ENCODE assay signal across 7 mouse cellular contexts in genomic region chr7:28378066-28378690, GRCm38 (mm10). TPM values are rescaled to one million over a fixed set of nuclear protein-coding genes. Genes with fewer than 3 reads are reported as not detected.
DNase-seq lines count a peak whose midpoint lies in the region; ATAC-seq and TF ChIP-seq lines count a peak whose summit lies in the region.

No protein-coding gene starts in this region.

- peak overlapping the region; percentile 79 for H3K27ac ChIP-seq in embryonic fibroblast, embryonic 13.5 days (ENCODE audit: insufficient read depth, low read length)
- no peak overlapping the region for H3K27ac ChIP-seq in limb, embryonic 11.5 days (replicated peaks; ENCODE audit: low read depth, low read length)
- H3K27ac ChIP-seq in midbrain, embryonic 13.5 days = no peak overlapping the region

- TF ChIP-seq POLR2A in embryonic fibroblast, embryonic 13.5 days (IDR thresholded peaks at IDR 0.05; ENCODE audit: low read depth, low read length) = peak; percentile 58

- H3K27me3 ChIP-seq in limb, embryonic 11.5 days (ENCODE audit: control insufficient read depth, insufficient read depth, low read length) = no peaks in the 10 kb centered on the region
- H3K27me3 ChIP-seq in midbrain, embryonic 13.5 days = peaks cover 17% of the 10 kb centered on the region

- peaks cover 9% of the 10 kb centered on the region; the same call in 1 of the 2 replicates for H3K4me1 ChIP-seq in embryonic fibroblast, embryonic 13.5 days (ENCODE audit: control insufficient read depth, insufficient read depth, low read length)
- peaks cover 49% of the 10 kb centered on the region for H3K4me1 ChIP-seq in limb, embryonic 11.5 days (ENCODE audit: control insufficient read depth, insufficient read depth, low read length)
- H3K4me1 ChIP-seq in midbrain, embryonic 13.5 days (replicated peaks) = peaks cover 64% of the 10 kb centered on the region

- peak overlapping the region; percentile 78 for H3K9ac ChIP-seq in limb, embryonic 11.5 days (ENCODE audit: low read length)
- peak overlapping the region; percentile 77 for H3K9ac ChIP-seq in midbrain, embryonic 13.5 days (replicated peaks)

- no peaks in the 10 kb centered on the region for H3K36me3 ChIP-seq in limb, embryonic 11.5 days (ENCODE audit: control insufficient read depth, insufficient read depth, low read length)
- no peaks in the 10 kb centered on the region for H3K36me3 ChIP-seq in midbrain, embryonic 13.5 days

- H3K4me2 ChIP-seq in limb, embryonic 11.5 days (ENCODE audit: low read depth, severe bottlenecking) = peak overlapping the region; percentile 96
- H3K4me2 ChIP-seq in midbrain, embryonic 13.5 days (replicated peaks) = peak overlapping the region; percentile 79

- DNase-seq in T-cell, adult 2 months (ENCODE audit: low spot score) = peak; percentile 47
- peak; percentile 64 for DNase-seq in heart, postnatal 25 days (ENCODE audit: low spot score)
- DNase-seq in limb, embryonic 11.5 days (ENCODE audit: low spot score) = no peak
- peak; percentile 60 for DNase-seq in thymus, postnatal 25 days
- no peak for DNase-seq in cerebellum, adult 18-20 months

- no peaks in the 10 kb centered on the region for H3K9me3 ChIP-seq in limb, embryonic 11.5 days (ENCODE audit: control insufficient read depth, low read length)
- no peaks in the 10 kb centered on the region for H3K9me3 ChIP-seq in midbrain, embryonic 13.5 days

- no peak for TF ChIP-seq CTCF in embryonic fibroblast, embryonic 13.5 days (IDR thresholded peaks at IDR 0.05; ENCODE audit: borderline replicate concordance, insufficient read depth, low read length)

- intact Hi-C loops in heart, postnatal 25 days (cut with DNase I) = no loop called here

- peak overlapping the region; percentile 87 for H3K4me3 ChIP-seq in embryonic fibroblast, embryonic 13.5 days (ENCODE audit: insufficient read depth, low read length)
- peak overlapping the region; percentile 64 for H3K4me3 ChIP-seq in limb, embryonic 11.5 days (ENCODE audit: low read depth, low read length)
- peak overlapping the region; percentile 49 for H3K4me3 ChIP-seq in midbrain, embryonic 13.5 days (replicated peaks)

- 40% methylated on average over 32 of the region's 32 CpGs for WGBS in limb, embryonic 11.5 days
- 50% methylated on average over 32 of the region's 32 CpGs for WGBS in midbrain, embryonic 13.5 days

- ATAC-seq in limb, embryonic 11.5 days (ENCODE audit: insufficient number of reproducible peaks, low FRiP score, low TSS enrichment, low read depth) = no peak
- no peak for ATAC-seq in midbrain, embryonic 13.5 days

RNA-seq across cellular contexts. Expression of gene Zfp36, which starts 1.9 kb away (rescaled TPM):
- 23.4 and 27.4 TPM in 2 replicates for polyA plus RNA-seq in embryonic fibroblast, embryonic 13.5 days (2011; ENCODE audit: insufficient read length, low read depth, missing spikeins)
- total RNA-seq in heart, postnatal 25 days (2021) = 10 to 100 TPM; 14.1 to 18.0 TPM
- 5.6 and 6.1 TPM in 2 replicates for polyA plus RNA-seq in limb, embryonic 11.5 days (2014; fragmentation: Nextera tagmentation; extraction: Ambion mirVana)
- polyA plus RNA-seq in midbrain, embryonic 13.5 days (2015; fragmentation: Nextera tagmentation; extraction: Ambion mirVana) = 3.1 and 4.2 TPM in 2 replicates

RNA-seq across cellular contexts. Expression of gene Plekhg2, which starts 5.8 kb away (rescaled TPM):
- 66.5 and 68.5 TPM in 2 replicates for polyA plus RNA-seq in embryonic fibroblast, embryonic 13.5 days (2011; ENCODE audit: insufficient read length, low read depth, missing spikeins)
- total RNA-seq in heart, postnatal 25 days (2021) = 10 to 100 TPM; 13.1 to 20.4 TPM
- polyA plus RNA-seq in limb, embryonic 11.5 days (2014; fragmentation: Nextera tagmentation; extraction: Ambion mirVana) = 73.2 and 79.6 TPM in 2 replicates
- 34.5 and 37.6 TPM in 2 replicates for polyA plus RNA-seq in midbrain, embryonic 13.5 days (2015; fragmentation: Nextera tagmentation; extraction: Ambion mirVana)

RNA-seq across cellular contexts. Expression of gene Med29, which starts 14.3 kb away (rescaled TPM):
- 18.2 and 19.4 TPM in 2 replicates for polyA plus RNA-seq in embryonic fibroblast, embryonic 13.5 days (2011; ENCODE audit: insufficient read length, low read depth, missing spikeins)
- 10 to 100 TPM; 18.2 to 20.9 TPM for total RNA-seq in heart, postnatal 25 days (2021)
- 51.5 and 53.5 TPM in 2 replicates for polyA plus RNA-seq in limb, embryonic 11.5 days (2014; fragmentation: Nextera tagmentation; extraction: Ambion mirVana)
- 43.4 and 49.5 TPM in 2 replicates for polyA plus RNA-seq in midbrain, embryonic 13.5 days (2015; fragmentation: Nextera tagmentation; extraction: Ambion mirVana)

RNA-seq across cellular contexts. Expression of gene Paf1, which starts 14.6 kb away (rescaled TPM):
- 73.5 and 82.5 TPM in 2 replicates for polyA plus RNA-seq in embryonic fibroblast, embryonic 13.5 days (2011; ENCODE audit: insufficient read length, low read depth, missing spikeins)
- 10 to 100 TPM; 40.6 to 44.3 TPM for total RNA-seq in heart, postnatal 25 days (2021)
- polyA plus RNA-seq in limb, embryonic 11.5 days (2014; fragmentation: Nextera tagmentation; extraction: Ambion mirVana) = 83.5 and 94.9 TPM in 2 replicates
- 97.9 and 99.2 TPM in 2 replicates for polyA plus RNA-seq in midbrain, embryonic 13.5 days (2015; fragmentation: Nextera tagmentation; extraction: Ambion mirVana)

RNA-seq across cellular contexts. Expression of gene Rps16, which starts 27.7 kb away (rescaled TPM):
- 997 and 1,079 TPM in 2 replicates for polyA plus RNA-seq in embryonic fibroblast, embryonic 13.5 days (2011; ENCODE audit: insufficient read length, low read depth, missing spikeins)
- total RNA-seq in heart, postnatal 25 days (2021) = 100 to 1,000 TPM; 489 to 520 TPM
- 1,100 and 1,120 TPM in 2 replicates for polyA plus RNA-seq in limb, embryonic 11.5 days (2014; fragmentation: Nextera tagmentation; extraction: Ambion mirVana)
- polyA plus RNA-seq in midbrain, embryonic 13.5 days (2015; fragmentation: Nextera tagmentation; extraction: Ambion mirVana) = 531 and 537 TPM in 2 replicates

Comparison
In these comparisons a context has a peak if more than half of its experiments do, and no peak if none do; other contexts are left out.
1. DNase-seq: peak in T-cell, adult 2 months (single experiment), heart, postnatal 25 days (single experiment) and thymus, postnatal 25 days (single experiment); none in limb, embryonic 11.5 days (single experiment) and cerebellum, adult 18-20 months (0 of 2).
2. Peak in every context shown above with its lines, with median percentiles within 50 percentile points of each other: H3K4me3 ChIP-seq.